Mouse (Mus musculus) Patski (cell line): ENCODE data around the gene Id1. TPM values are rescaled to one million over a fixed set of nuclear protein-coding genes. Genes with fewer than 3 reads are reported as not detected.

Experiments used
- ATAC-seq: fragments of 100-300 bp; one replicate; pipeline ENCODE4 v1.8.0; 2021
- CTCF ChIA-PET: fragments of 350-600 bp; sonication (Branson Sonifier 250); formaldehyde crosslinking; loops from one replicate; lab custom pipeline; 2022; ENCODE audit warnings: inconsistent platforms; lab: Charles Lee
- POLR2A ChIA-PET: fragments of 350-600 bp; sonication (Branson Sonifier 250); formaldehyde crosslinking; loops from one replicate; lab custom pipeline; 2022; ENCODE audit warnings: antibody characterized with exemption, inconsistent platforms; lab: Charles Lee
- DNase-seq: peaks from one replicate; pipeline ENCODE4 v3.0.0-alpha.2; 2011; ENCODE audit warnings: low read depth, low spot score
- H3K27me3 ChIP-seq: fragments of 371-371 bp; one replicate; pipeline ENCODE4 v1.5.1; 2021
- CTCF ChIP-seq: fragments of 100-300 bp; IDR thresholded peaks from one replicate; pipeline ENCODE4 v1.5.1; 2021
- in situ Hi-C: fragments of 300-500 bp; cut with MboI; formaldehyde crosslinking; loops from 3 replicates; pipeline ENCODE4 v1.11.1; 2018; ENCODE audit warnings: low pct_unique_long_range_greater_than_20kb, mixed read lengths
- polyA plus RNA-seq: library from polyadenylated mRNA; unstranded; gene quantifications from one replicate; pipeline ENCODE4 v1.2.3, GENCODE M21; 2021

Id1 gene
- polyA plus RNA-seq, 1 experiment from 2014 or later, result 117 TPM

- ChIA-PET POLR2A (interaction anchor here (0.6 to 1.0 kb wide), 2 partner anchors 66 to 90 kb away, joined by 3 to 6 read pairs; no protein-coding TSS in a partner anchor), CTCF (interaction anchor here (2.0 to 4.0 kb wide), 3 partner anchors 26 to 48 kb away, joined by 8 to 21 read pairs (median 14); no protein-coding TSS in a partner anchor)
- TF ChIP-seq CTCF, result no peak
- no peak for DNase-seq
- in situ Hi-C loops, result loop anchor here (5.0 to 10.0 kb wide), 3 partner anchors 38 to 126 kb away; no protein-coding TSS in a partner anchor
- H3K27me3 ChIP-seq, result no peaks in the 10 kb centered on the region
- no peak for ATAC-seq
Measured at GRCm38 (mm10) chr2:152740490-152740889, 4.4 kb downstream of the Id1 start.

GRCm38 (mm10) chr2:152741153-152742041 is 5.3 kb downstream of the Id1 start:
- ChIA-PET CTCF (interaction anchor here (0.8 to 4.0 kb wide), 10 partner anchors 11 to 304 kb away, joined by 3 to 21 read pairs (median 3); no protein-coding TSS in a partner anchor), POLR2A (interaction anchor here (0.8 to 1.2 kb wide), 3 partner anchors 79 to 89 kb away, joined by 3 to 4 read pairs (median 4); no protein-coding TSS in a partner anchor)
- no peaks in the 10 kb centered on the region for H3K27me3 ChIP-seq
- no peak for DNase-seq
- no peak for TF ChIP-seq CTCF
- ATAC-seq, result peak; percentile 54
- in situ Hi-C loops, result loop anchor here (5.0 to 10.0 kb wide), 3 partner anchors 39 to 127 kb away; no protein-coding TSS in a partner anchor

DNA sequence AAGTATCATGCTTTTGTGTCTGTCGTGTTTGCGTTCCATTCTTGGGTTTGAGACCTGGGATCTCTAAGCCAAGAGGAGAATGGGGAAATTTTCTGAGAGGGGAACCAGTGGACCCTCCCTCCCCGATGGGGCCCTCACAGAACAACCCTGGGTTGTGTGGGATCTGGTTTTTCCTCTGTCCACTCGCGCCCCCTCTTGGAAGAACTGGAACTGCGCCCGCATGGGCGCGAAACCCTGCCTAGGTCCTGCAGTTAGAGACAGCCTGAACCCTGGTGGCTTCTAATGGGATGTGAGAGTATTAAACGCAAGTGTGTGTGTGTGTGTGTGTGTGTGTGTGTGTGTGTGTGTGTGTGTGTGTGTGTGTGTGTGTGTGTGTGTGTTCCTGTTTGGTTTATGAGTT is 6.4 kb downstream of the Id1 start:
- in situ Hi-C loops, result loop anchor here (5.0 to 10.0 kb wide), 3 partner anchors 40 to 128 kb away; no protein-coding TSS in a partner anchor
- TF ChIP-seq CTCF, result no peak
- DNase-seq (no peak), ATAC-seq (no peak)
- no peaks in the 10 kb centered on the region for H3K27me3 ChIP-seq
- ChIA-PET CTCF (interaction anchor here (0.8 to 4.0 kb wide), 10 partner anchors 12 to 305 kb away, joined by 3 to 21 read pairs (median 3); no protein-coding TSS in a partner anchor), POLR2A (interaction anchor here (1.2 kb wide), 2 partner anchors 78 to 88 kb away, joined by 3 to 4 read pairs; no protein-coding TSS in a partner anchor)

DNA sequence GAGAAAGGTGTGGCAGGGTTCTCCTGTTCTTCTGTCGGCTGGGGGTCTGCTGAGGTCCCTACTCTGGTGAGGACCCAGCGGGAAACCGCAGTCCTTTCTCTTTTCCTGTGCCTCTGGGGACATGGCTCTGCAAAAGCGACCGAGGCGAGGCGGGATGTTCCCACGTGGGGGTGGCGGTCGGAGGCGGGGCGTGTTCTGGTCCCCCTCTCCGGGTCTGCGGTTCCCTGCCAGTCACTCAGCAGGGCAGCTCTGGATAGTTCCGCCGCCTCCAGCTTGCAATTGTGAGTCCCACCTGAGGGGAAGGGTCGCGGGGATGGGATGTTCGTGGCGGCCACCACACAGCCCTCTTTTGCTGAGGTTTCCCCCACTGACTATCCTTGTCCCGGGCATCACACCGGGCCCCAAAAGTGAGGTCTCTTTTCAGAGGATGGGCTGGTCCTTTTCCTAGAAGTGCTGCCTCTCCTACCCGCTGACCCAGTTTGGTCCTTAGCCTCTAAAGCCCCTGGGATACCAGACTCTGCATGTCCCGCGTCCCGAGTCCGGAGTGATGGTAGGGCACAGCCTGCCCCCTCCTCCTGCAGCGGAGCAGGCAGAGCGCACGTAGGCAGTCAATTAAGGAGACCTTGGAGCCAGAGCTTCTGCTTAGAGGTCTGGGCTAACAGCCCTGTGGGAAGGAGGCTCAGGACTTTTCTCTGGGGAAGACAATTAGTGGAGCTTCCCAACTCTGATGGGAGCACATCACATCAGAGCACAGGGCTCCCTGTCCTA is 18.1 kb downstream of the Id1 start, which contains the start of gene Cox4i2:
Gene Cox4i2, plus strand, starts transcription at position 230 of the 768 bp plus-strand sequence.
- in situ Hi-C loops, result no loop called here
- POLR2A ChIA-PET, result no interaction called here
- no peak for TF ChIP-seq CTCF
- no peak for ATAC-seq
- DNase-seq, result no peak
- no peaks in the 10 kb centered on the region for H3K27me3 ChIP-seq
- CTCF ChIA-PET, result no interaction called here

DNA sequence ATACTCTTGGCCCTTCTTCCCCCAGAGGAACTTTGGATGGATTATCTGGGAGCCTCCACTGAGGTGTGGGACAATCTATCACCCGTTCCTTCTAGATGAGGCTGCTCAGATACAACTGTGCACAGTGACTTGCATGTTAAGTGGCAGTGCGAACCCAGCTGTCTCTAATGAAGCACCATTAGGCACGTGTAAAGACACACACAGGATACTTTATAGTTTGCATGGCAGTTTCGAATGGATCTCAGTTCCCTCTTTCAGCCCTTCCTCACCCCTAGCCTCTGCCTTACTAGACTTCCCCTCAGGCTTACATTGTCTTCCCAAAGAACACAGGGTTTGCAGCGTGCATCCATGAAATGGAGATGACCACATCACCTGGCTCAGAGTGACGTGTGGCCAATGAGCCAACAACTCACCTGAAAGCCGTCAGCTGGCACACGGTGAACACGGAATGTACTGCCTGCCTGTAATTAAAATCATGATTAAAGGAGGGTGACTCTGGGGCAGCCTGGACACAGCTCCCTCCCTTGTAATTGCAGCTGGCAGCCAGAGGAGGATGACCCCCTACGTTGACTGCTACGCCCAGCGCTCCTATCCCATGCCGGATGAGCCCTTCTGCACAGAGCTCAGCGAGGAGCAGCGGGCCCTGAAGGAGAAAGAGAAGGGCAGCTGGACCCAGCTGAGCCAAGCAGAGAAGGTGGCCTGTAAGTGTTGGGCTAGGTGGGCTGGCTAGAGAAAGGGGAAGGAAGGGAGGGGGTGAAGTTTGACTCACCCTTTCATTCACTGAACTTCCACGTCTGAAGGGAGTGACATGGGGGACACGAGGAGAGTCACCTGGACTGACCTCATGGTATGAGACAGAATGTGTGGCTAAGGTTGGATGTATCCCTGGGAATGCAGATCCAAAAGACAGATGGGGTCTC is 20.7 kb downstream of the Id1 start:
- no peak for TF ChIP-seq CTCF
- H3K27me3 ChIP-seq, result no peaks in the 10 kb centered on the region

DNA sequence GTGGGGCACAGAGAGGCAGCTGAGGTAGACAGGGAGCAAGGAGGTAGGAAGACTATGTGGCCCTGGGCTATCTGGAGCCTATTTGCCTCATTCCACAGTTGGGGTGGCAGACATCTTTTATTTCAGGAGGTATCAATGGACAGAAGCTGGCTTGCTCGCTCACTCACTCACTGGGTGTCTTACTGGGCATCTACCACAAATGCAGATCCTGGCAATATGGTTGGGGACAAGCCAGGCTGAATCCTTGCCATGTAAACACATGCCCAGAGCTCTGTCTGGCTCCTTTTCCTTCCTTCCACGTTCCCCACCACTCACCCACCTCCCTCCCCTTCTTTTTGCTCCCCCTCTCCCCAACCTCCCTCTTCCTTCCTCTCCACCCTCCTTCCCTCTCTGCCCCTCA is 21.4 kb downstream of the Id1 start:
- in situ Hi-C loops, result no loop called here

More for the DNA sequence above, 20.7 kb downstream of the Id1 start:
- DNase-seq (no peak), ATAC-seq (no peak)
- POLR2A ChIA-PET, result interaction anchor here (0.9 kb wide), 1 partner anchor 9 kb away, joined by 3 read pairs; no protein-coding TSS in a partner anchor
- CTCF ChIA-PET, result interaction anchor here (1.3 kb wide), 1 partner anchor 10 kb away, joined by 6 read pairs; no protein-coding TSS in a partner anchor
- in situ Hi-C loops, result no loop called here

DNA sequence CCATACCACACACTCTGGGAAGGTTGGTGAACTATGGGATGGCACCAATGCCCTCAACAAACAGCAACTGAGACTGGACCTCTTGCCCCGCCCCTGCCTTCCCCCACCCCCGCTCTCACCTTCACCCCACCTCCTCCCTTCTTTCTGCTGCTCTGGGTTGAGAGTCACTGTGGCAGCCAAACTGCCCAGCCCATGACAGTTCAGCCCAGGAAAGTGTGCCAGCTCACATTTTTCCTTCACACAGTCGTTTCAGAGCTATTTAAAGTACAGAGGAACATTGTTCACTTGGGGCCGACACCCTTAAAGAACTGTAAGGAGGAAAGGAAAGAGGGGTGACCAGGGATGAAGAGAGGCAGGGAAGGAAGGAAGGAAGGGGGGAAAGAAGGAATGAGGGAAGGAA is 22.3 kb downstream of the Id1 start:
- DNase-seq, result no peak
- in situ Hi-C loops, result no loop called here
- ChIA-PET CTCF (interaction anchor here (1.3 kb wide), 1 partner anchor 8 kb away, joined by 6 read pairs; no protein-coding TSS in a partner anchor), POLR2A (no interaction called here)
- H3K27me3 ChIP-seq, result no peaks in the 10 kb centered on the region
- no peak for ATAC-seq
- TF ChIP-seq CTCF, result no peak

More for the DNA sequence above, 21.4 kb downstream of the Id1 start:
- no peak for ATAC-seq
- POLR2A ChIA-PET, result interaction anchor here (0.9 kb wide), 1 partner anchor 9 kb away, joined by 3 read pairs; no protein-coding TSS in a partner anchor
- H3K27me3 ChIP-seq, result no peaks in the 10 kb centered on the region
- DNase-seq, result no peak
- CTCF ChIA-PET, result interaction anchor here (1.3 kb wide), 1 partner anchor 9 kb away, joined by 6 read pairs; no protein-coding TSS in a partner anchor
- no peak for TF ChIP-seq CTCF

- no peak for TF ChIP-seq CTCF
- H3K27me3 ChIP-seq, result no peaks in the 10 kb centered on the region
- ChIA-PET POLR2A (interaction anchor here (0.5 to 1.0 kb wide), 2 partner anchors 19 to 66 kb away, joined by 3 read pairs; no protein-coding TSS in a partner anchor), CTCF (interaction anchor here (1.1 kb wide), 1 partner anchor 66 kb away, joined by 4 read pairs; no protein-coding TSS in a partner anchor)
- DNase-seq (no peak), ATAC-seq (no peak)
- in situ Hi-C loops, result no loop called here
Measured at GRCm38 (mm10) chr2:152763310-152763709, 27.3 kb downstream of the Id1 start.
